Comparison of ENCODE assay signal across 21 mouse cellular contexts in genomic region chr3:133514290-133514689, GRCm38 (mm10). TPM values are rescaled to one million over a fixed set of nuclear protein-coding genes. Genes with fewer than 3 reads are reported as not detected.
DNase-seq lines count a peak whose midpoint lies in the region; ATAC-seq and TF ChIP-seq lines count a peak whose summit lies in the region.
"Had no signal": no experiment of that assay in that cellular context is flagged by ENCODE, and none has a peak within 500 bp of the region (broad histone marks: within the 10 kb centered on the region; RNA-seq: fewer than 3 reads in every experiment).

No protein-coding gene starts in this region.

- WGBS in kidney, adult 2 months: 83% methylated on average over 12 of the region's 12 CpGs
- 89% methylated on average over 12 of the region's 12 CpGs for WGBS in intestine, embryonic 16.5 days
- WGBS in hindbrain, embryonic 11.5 days: 94% methylated on average over 12 of the region's 12 CpGs
- 94% methylated on average over 12 of the region's 12 CpGs for WGBS in forebrain, embryonic 16.5 days

- peak; percentile 61 for ATAC-seq in intestine, embryonic 16.5 days
- no peak for ATAC-seq in hindbrain, embryonic 11.5 days (ENCODE audit: low FRiP score)
- no peak for ATAC-seq in forebrain, embryonic 16.5 days
- ATAC-seq: forebrain, embryonic 14.5 days; Patski had no signal

- 0 out of 2 replicates have a peak, but pooled peaks cover 6% of the 10 kb centered on the region for H3K4me1 ChIP-seq in kidney, adult 2 months (ENCODE audit: control insufficient read depth, insufficient read depth, low read length)
- peaks cover 95% of the 10 kb centered on the region for H3K4me1 ChIP-seq in E14TG2a.4 (replicated peaks; ENCODE audit: low read depth, low read length)
- no peaks in the 10 kb centered on the region for H3K4me1 ChIP-seq in intestine, embryonic 16.5 days (ENCODE audit: control insufficient read depth, insufficient read depth, low read length)
- no peaks in the 10 kb centered on the region for H3K4me1 ChIP-seq in hindbrain, embryonic 11.5 days (replicated peaks; ENCODE audit: control insufficient read depth, insufficient read depth, low read length)
- peaks cover 3% of the 10 kb centered on the region; the same call in 1 of the 2 replicates for H3K4me1 ChIP-seq in forebrain, embryonic 16.5 days (replicated peaks; ENCODE audit: control insufficient read depth, insufficient read depth, low read length)
- H3K4me1 ChIP-seq: forebrain, embryonic 10.5 days; heart, embryonic 10.5 days had no signal

- H3K36me3 ChIP-seq in kidney, adult 2 months (ENCODE audit: control insufficient read depth, insufficient read depth, low read length): no peaks in the 10 kb centered on the region; the same call in 1 of the 2 replicates
- peaks cover 62% of the 10 kb centered on the region for H3K36me3 ChIP-seq in E14TG2a.4 (ENCODE audit: insufficient read depth, low read length)
- peaks cover 2% of the 10 kb centered on the region; the same call in 1 of the 2 replicates for H3K36me3 ChIP-seq in intestine, embryonic 16.5 days (ENCODE audit: control insufficient read depth, insufficient read depth, low read length)
- 0 out of 2 replicates have a peak, but pooled peaks cover 7% of the 10 kb centered on the region for H3K36me3 ChIP-seq in hindbrain, embryonic 11.5 days (ENCODE audit: control insufficient read depth, insufficient read depth, low read length)
- peaks cover 3% of the 10 kb centered on the region; the same call in 1 of the 2 replicates for H3K36me3 ChIP-seq in forebrain, embryonic 16.5 days (ENCODE audit: control insufficient read depth, insufficient read depth)

- no peak overlapping the region for H3K9ac ChIP-seq in intestine, embryonic 16.5 days (ENCODE audit: low read depth, low read length)
- H3K9ac ChIP-seq in hindbrain, embryonic 11.5 days (ENCODE audit: low read depth, low read length): no peak overlapping the region
- H3K9ac ChIP-seq in forebrain, embryonic 16.5 days (replicated peaks; ENCODE audit: low read depth, low read length): no peak overlapping the region
- H3K9ac ChIP-seq: embryonic facial prominence, embryonic 15.5 days; hindbrain, embryonic 14.5 days had no signal

- TF ChIP-seq POLR2A in kidney, adult 2 months (IDR thresholded peaks at IDR 0.05; ENCODE audit: low read depth, low read length): no peak

- no peak for TF ChIP-seq CTCF in kidney, adult 2 months (conservative IDR thresholded peaks at IDR 0.05; ENCODE audit: insufficient read depth, insufficient read length, low read depth, low read length)
- no peak for TF ChIP-seq CTCF in E14TG2a.4 (conservative IDR thresholded peaks at IDR 0.05; ENCODE audit: low read length)

- H3K4me3 ChIP-seq in kidney, adult 2 months (ENCODE audit: insufficient read depth, low read depth, low read length): no peak overlapping the region
- H3K4me3 ChIP-seq in E14TG2a.4 (replicated peaks; ENCODE audit: low read length): peak overlapping the region; percentile 49
- no peak overlapping the region for H3K4me3 ChIP-seq in intestine, embryonic 16.5 days (ENCODE audit: low read length)
- H3K4me3 ChIP-seq in hindbrain, embryonic 11.5 days (ENCODE audit: low read depth, low read length): no peak overlapping the region
- no peak overlapping the region for H3K4me3 ChIP-seq in forebrain, embryonic 16.5 days (replicated peaks; ENCODE audit: low read length)
- H3K4me3 ChIP-seq: embryonic facial prominence, embryonic 15.5 days; erythroblast, embryonic 14.5 days; forebrain, embryonic 10.5 days; heart, embryonic 10.5 days had no signal

- H3K27ac ChIP-seq in kidney, adult 2 months (ENCODE audit: insufficient read depth, low read depth, low read length): no peak overlapping the region
- no peak overlapping the region for H3K27ac ChIP-seq in intestine, embryonic 16.5 days (ENCODE audit: low read length)
- no peak overlapping the region for H3K27ac ChIP-seq in hindbrain, embryonic 11.5 days (ENCODE audit: low read depth, low read length)
- H3K27ac ChIP-seq in forebrain, embryonic 16.5 days (ENCODE audit: low read length): no peak overlapping the region
- H3K27ac ChIP-seq: embryonic facial prominence, embryonic 15.5 days; forebrain, embryonic 10.5 days; heart, embryonic 10.5 days; hindbrain, embryonic 14.5 days had no signal

- no peak overlapping the region for H3K4me2 ChIP-seq in intestine, embryonic 16.5 days (ENCODE audit: low read depth, low read length)
- no peak overlapping the region for H3K4me2 ChIP-seq in hindbrain, embryonic 11.5 days (replicated peaks; ENCODE audit: low read depth, low read length)
- H3K4me2 ChIP-seq in forebrain, embryonic 16.5 days (ENCODE audit: low read length): no peak overlapping the region
- H3K4me2 ChIP-seq: embryonic facial prominence, embryonic 15.5 days; hindbrain, embryonic 14.5 days had no signal

- no peaks in the 10 kb centered on the region for H3K9me3 ChIP-seq in E14TG2a.4 (ENCODE audit: low read length)
- H3K9me3 ChIP-seq in intestine, embryonic 16.5 days (ENCODE audit: control insufficient read depth, low read length): no peaks in the 10 kb centered on the region
- H3K9me3 ChIP-seq in hindbrain, embryonic 11.5 days (ENCODE audit: control insufficient read depth, low read length): no peaks in the 10 kb centered on the region
- no peaks in the 10 kb centered on the region for H3K9me3 ChIP-seq in forebrain, embryonic 16.5 days (ENCODE audit: control insufficient read depth, low read length)
- H3K9me3 ChIP-seq: embryonic facial prominence, embryonic 15.5 days; forebrain, embryonic 10.5 days; heart, embryonic 10.5 days had no signal

- no peaks in the 10 kb centered on the region for H3K27me3 ChIP-seq in kidney, adult 2 months (replicated peaks; ENCODE audit: control insufficient read depth, insufficient read depth, low read length)
- no peaks in the 10 kb centered on the region for H3K27me3 ChIP-seq in E14TG2a.4 (ENCODE audit: insufficient read depth, low read length)
- H3K27me3 ChIP-seq in intestine, embryonic 16.5 days (replicated peaks; ENCODE audit: control insufficient read depth, insufficient read depth, low read length): no peaks in the 10 kb centered on the region
- H3K27me3 ChIP-seq in hindbrain, embryonic 11.5 days (ENCODE audit: control insufficient read depth, insufficient read depth, low read length): no peaks in the 10 kb centered on the region
- no peaks in the 10 kb centered on the region for H3K27me3 ChIP-seq in forebrain, embryonic 16.5 days (replicated peaks; ENCODE audit: control insufficient read depth, insufficient read depth, low read length)
- H3K27me3 ChIP-seq: embryonic facial prominence, embryonic 15.5 days; Patski had no signal

- peak; percentile 63 for DNase-seq in kidney, adult 2 months
- no peak for DNase-seq in kidney, adult 18-20 months
- DNase-seq in kidney, postnatal 25 days: peak; percentile 42 to 58
- no peak for DNase-seq in hindbrain, embryonic 11.5 days (ENCODE audit: low spot score)
- no peak for DNase-seq in embryo, embryonic 9.5 days (ENCODE audit: extremely low spot score)
- DNase-seq: adrenal gland, postnatal 14 days; cerebellum, adult 11-12 months; cerebellum, adult 9-11 months; cerebellum, postnatal 36 days; heart, adult 18-20 months; heart, postnatal 10 days had no signal

RNA-seq across cellular contexts. Expression of gene Tet2, which starts 30.6 kb away (rescaled TPM):
- 15.9 and 22.6 TPM in 2 replicates for polyA plus RNA-seq in kidney, adult 2 months (2012; rRNA removed)
- 10.3 and 10.7 TPM in 2 replicates for polyA plus RNA-seq in intestine, embryonic 16.5 days (2015; fragmentation: Nextera tagmentation; extraction: Ambion mirVana)
- 20.1 and 34.2 TPM in 2 replicates for polyA plus RNA-seq in hindbrain, embryonic 11.5 days (2014; fragmentation: Nextera tagmentation; extraction: Ambion mirVana)
- polyA plus RNA-seq in forebrain, embryonic 16.5 days (2015; fragmentation: Nextera tagmentation; extraction: Ambion mirVana): 17.1 and 24.0 TPM in 2 replicates

Comparison
In these comparisons a context has a peak if more than half of its experiments do, and no peak if none do; other contexts are left out.
1. DNase-seq: peak in kidney, adult 2 months (single experiment) and kidney, postnatal 25 days (2 of 2); none in kidney, adult 18-20 months (single experiment), hindbrain, embryonic 11.5 days (single experiment) and embryo, embryonic 9.5 days (single experiment).